Mouse (Mus musculus) olfactory bulb, adult 2 months (tissue): ENCODE measurements around the gene Rptor.

Source experiments
- CTCF ChIP-seq: fragments of 200-500 bp; IDR thresholded peaks from 2 replicates; pipeline ENCODE4 v1.5.1; 2012; ENCODE audit warnings: low read depth, mild to moderate bottlenecking, low read length, moderate library complexity; ENCODE audit not compliant: insufficient read depth
- POLR2A ChIP-seq: fragments of 200-500 bp; IDR thresholded peaks from 2 replicates; pipeline ENCODE4 v1.6.1; 2012; ENCODE audit warnings: mild to moderate bottlenecking, low read depth, low read length, moderate library complexity; ENCODE audit not compliant: insufficient read depth

- TF ChIP-seq POLR2A (no peak; the same call in 1 of the 2 replicates), CTCF (no peak)
Measured at GRCm38 (mm10) chr11:119603527-119603905, 811 bp downstream of the Rptor start.
